Mouse (Mus musculus): ENCODE results near the gene Vps13c.

DNA sequence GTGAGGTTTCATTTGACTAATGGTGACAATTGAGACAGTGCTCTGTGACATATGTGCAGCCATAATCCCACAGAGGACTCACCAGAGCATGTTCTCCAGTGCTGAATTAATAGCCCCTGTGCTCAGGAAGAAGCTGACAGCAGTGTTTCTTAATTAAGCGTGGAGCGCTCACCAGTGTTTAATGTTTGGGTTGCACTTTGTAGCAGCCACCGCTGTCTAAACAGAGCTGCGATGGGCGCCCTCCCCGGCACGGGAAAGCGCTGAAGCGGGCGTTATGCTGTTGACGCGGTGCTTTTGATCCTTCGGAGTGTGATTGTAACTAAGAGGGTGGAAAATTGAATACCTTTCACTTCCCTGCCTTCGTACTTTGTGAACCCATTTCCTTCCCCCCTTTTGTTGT is 125.7 kb downstream of the Vps13c start:
- TF ChIP-seq POLR2A (IDR thresholded peaks at IDR 0.05; ENCODE audit: borderline replicate concordance, low read depth, low read length) = no peak
- no peak for TF ChIP-seq CTCF (IDR thresholded peaks at IDR 0.05; ENCODE audit: low read depth, low read length)

Data from bone marrow macrophage, adult 2 months (primary cell).